Mouse (Mus musculus) cerebellum, adult 2 months (tissue): ENCODE data around the gene M6pr.

ENCODE experiments used
- CTCF ChIP-seq: fragments of 200-500 bp; IDR thresholded peaks from 2 replicates; pipeline ENCODE4 v1.5.1; 2011; ENCODE audit warnings: low read depth, mild to moderate bottlenecking, control low read depth, low read length, moderate library complexity, borderline replicate concordance; ENCODE audit not compliant: insufficient read depth
- POLR2A ChIP-seq: fragments of 200-500 bp; IDR thresholded peaks from 2 replicates; pipeline ENCODE4 v1.6.1; 2011; ENCODE audit warnings: low read length, control low read depth, borderline replicate concordance; ENCODE audit not compliant: insufficient read depth

DNA sequence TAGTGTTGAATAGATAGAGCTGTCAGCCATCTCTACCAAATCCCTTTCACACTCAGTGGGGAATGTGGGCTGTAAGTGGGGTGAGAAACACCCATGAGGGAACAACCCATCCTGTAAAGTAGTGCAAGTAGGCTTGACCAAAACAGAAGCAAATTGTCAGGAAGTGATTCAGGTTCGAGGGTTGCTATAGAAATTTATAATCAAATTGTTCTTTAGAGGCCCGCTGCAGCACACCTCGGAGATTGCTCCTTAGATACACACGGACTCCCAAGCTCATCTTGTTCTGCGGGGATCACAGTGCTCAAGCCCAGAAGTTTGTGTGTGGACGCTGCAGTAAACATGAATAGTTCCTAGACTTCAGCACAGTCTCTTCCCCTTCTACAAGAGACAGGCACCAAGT, 25.7 kb upstream of the M6pr start, which contains the start of gene Klrg1:
- TF ChIP-seq POLR2A (no peak), CTCF (no peak)
